Mouse (Mus musculus) myocyte (in vitro differentiated cells): ENCODE measurements around the gene Btbd11.

Experiments used
- CEBPB ChIP-seq: IDR thresholded peaks from 2 replicates; pipeline ENCODE4 v1.6.1; 2011; ENCODE audit warnings: mild to moderate bottlenecking, moderate library complexity; ENCODE audit not compliant: poor library complexity, insufficient read depth, severe bottlenecking
- E2F4 ChIP-seq: IDR thresholded peaks from one replicate; pipeline ENCODE4 v1.6.1; 2011; ENCODE audit warnings: mild to moderate bottlenecking, control low read depth, moderate library complexity; ENCODE audit not compliant: insufficient read depth
- MAX ChIP-seq: IDR thresholded peaks from one replicate; pipeline ENCODE4 v1.6.1; 2011; ENCODE audit warnings: low read depth, mild to moderate bottlenecking, control low read depth
- MYOD1 ChIP-seq, 3 experiments: IDR thresholded peaks; one replicate each; pipeline ENCODE4 v1.6.1; 2011; ENCODE audit warnings: control low read depth in 2 of 3, low read depth in 2 of 3, mild to moderate bottlenecking in 2 of 3, moderate library complexity in 1 of 3; ENCODE audit not compliant: insufficient read length in 2 of 3, control insufficient read depth in 1 of 3
- MYOG ChIP-seq, 3 experiments: IDR thresholded peaks; one replicate each; pipeline ENCODE4 v1.6.1; 2011; ENCODE audit warnings: control low read depth in 2 of 3, low read depth in 2 of 3, mild to moderate bottlenecking in 2 of 3; ENCODE audit not compliant: insufficient read length in 2 of 3, control insufficient read depth in 1 of 3, insufficient read depth in 1 of 3
- POLR2A ChIP-seq: IDR thresholded peaks from one replicate; pipeline ENCODE4 v1.6.1; 2011; ENCODE audit warnings: low read depth, mild to moderate bottlenecking, control low read depth, moderate library complexity; ENCODE audit not compliant: insufficient read length
- POLR2AphosphoS2 ChIP-seq: IDR thresholded peaks from one replicate; pipeline ENCODE4 v1.6.1; 2011; ENCODE audit warnings: low read depth, control low read depth; ENCODE audit not compliant: insufficient read length
- REST ChIP-seq: IDR thresholded peaks from one replicate; pipeline ENCODE4 v1.6.1; 2011; ENCODE audit warnings: mild to moderate bottlenecking, control low read depth, moderate library complexity; ENCODE audit not compliant: insufficient read depth, insufficient read length
- SRF ChIP-seq: IDR thresholded peaks from one replicate; pipeline ENCODE4 v1.6.1; 2011; ENCODE audit warnings: low read depth; ENCODE audit not compliant: control insufficient read depth, insufficient read length
- TCF12 ChIP-seq: IDR thresholded peaks from one replicate; pipeline ENCODE4 v1.6.1; 2011; ENCODE audit warnings: mild to moderate bottlenecking, control low read depth; ENCODE audit not compliant: poor library complexity, insufficient read depth, severe bottlenecking
- TCF3 ChIP-seq: IDR thresholded peaks from one replicate; pipeline ENCODE4 v1.6.1; 2011; ENCODE audit warnings: low read depth, control low read depth; ENCODE audit not compliant: insufficient read length
- USF1 ChIP-seq: IDR thresholded peaks from one replicate; pipeline ENCODE4 v1.6.1; 2011; ENCODE audit warnings: low read depth, mild to moderate bottlenecking, control low read depth, moderate library complexity

DNA sequence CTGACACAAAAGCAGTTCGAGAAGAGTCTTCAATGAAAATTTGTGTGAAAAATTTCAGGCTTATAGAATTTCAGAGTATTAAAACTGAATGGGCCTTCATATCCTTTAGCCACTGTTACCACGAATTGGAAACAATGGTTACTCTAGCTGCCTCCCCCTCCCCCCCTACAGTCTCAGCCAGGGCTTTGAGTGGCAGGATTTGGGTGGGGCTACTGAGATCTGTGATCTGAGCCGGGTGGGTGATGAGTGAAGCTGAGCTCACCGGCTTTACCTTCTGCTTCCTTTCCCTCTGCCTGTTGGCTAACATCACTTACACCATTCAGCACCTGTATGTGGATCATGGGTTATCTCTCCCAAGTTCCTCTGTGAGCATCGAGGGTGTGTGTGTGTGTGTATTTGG is 158.4 kb downstream of the Btbd11 start:
- TF ChIP-seq POLR2A (no peak), TCF12 (no peak), SRF (no peak), E2F4 (no peak), TCF3 (no peak), MYOG (IDR thresholded peaks at IDR 0.05; ENCODE audit: control insufficient read depth in 1 of 3, insufficient read depth in 1 of 3, insufficient read length in 2 of 3, low read depth in 2 of 3) (no peak), CEBPB (no peak), MYOD1 (IDR thresholded peaks at IDR 0.05; ENCODE audit: control insufficient read depth in 1 of 3, insufficient read length in 2 of 3, low read depth in 2 of 3) (no peak), USF1 (no peak), POLR2AphosphoS2 (no peak), MAX (no peak), REST (no peak)
